Mouse (Mus musculus): Measurements from ENCODE around the gene Gjc2. TPM values are rescaled to one million over a fixed set of nuclear protein-coding genes. Genes with fewer than 3 reads are reported as not detected.

Gjc2 gene
- polyA plus RNA-seq (2014; fragmentation: Nextera tagmentation; extraction: Ambion mirVana), result 0.12 TPM in 1 of 2 replicates, not detected in the other

GRCm38 (mm10) chr11:59182864-59183331 is at the start of gene Gjc2:
TSS of gene Gjc2 (minus strand) at chr11:59183213.
- H3K4me3 ChIP-seq (ENCODE audit: low read depth, low read length), result no peak within 1 kb of the TSS
- no peak within 1 kb of the TSS for H3K27ac ChIP-seq (ENCODE audit: low read depth, low read length)
- ATAC-seq (ENCODE audit: low read depth), result no peak
- H3K36me3 ChIP-seq (ENCODE audit: control insufficient read depth, insufficient read depth, low read length), result peaks cover 23% of the 10 kb centered on the region
- H3K4me2 ChIP-seq (ENCODE audit: low read depth, low read length), result no peak within 1 kb of the TSS
- peaks cover 10% of the 10 kb centered on the region for H3K27me3 ChIP-seq (ENCODE audit: control insufficient read depth, insufficient read depth, low read length)
- 48% methylated on average over 3 of the region's 3 CpGs for WGBS
- H3K9me3 ChIP-seq (ENCODE audit: control insufficient read depth, low read length), result no peaks in the 10 kb centered on the region
- no peak within 1 kb of the TSS for H3K9ac ChIP-seq (replicated peaks; ENCODE audit: low read depth, low read length)
- H3K4me1 ChIP-seq (ENCODE audit: control insufficient read depth, insufficient read depth, low read length), result no peaks in the 10 kb centered on the region

GRCm38 (mm10) chr11:59232797-59233196 is 49.8 kb upstream of the Gjc2 start:
- no peak overlapping the region for H3K9ac ChIP-seq (replicated peaks; ENCODE audit: low read depth, low read length)
- no peaks in the 10 kb centered on the region for H3K36me3 ChIP-seq (ENCODE audit: control insufficient read depth, insufficient read depth, low read length)
- 64% methylated on average over 2 of the region's 2 CpGs for WGBS
- no peak for ATAC-seq (ENCODE audit: low read depth)
- H3K27ac ChIP-seq (ENCODE audit: low read depth, low read length), result no peak overlapping the region
- H3K9me3 ChIP-seq (ENCODE audit: control insufficient read depth, low read length), result no peaks in the 10 kb centered on the region
- H3K4me2 ChIP-seq (ENCODE audit: low read depth, low read length), result no peak overlapping the region
- H3K4me3 ChIP-seq (ENCODE audit: low read depth, low read length), result no peak overlapping the region
- no peaks in the 10 kb centered on the region for H3K27me3 ChIP-seq (ENCODE audit: control insufficient read depth, insufficient read depth, low read length)
- peaks cover 4% of the 10 kb centered on the region for H3K4me1 ChIP-seq (ENCODE audit: control insufficient read depth, insufficient read depth, low read length)

- H3K27ac ChIP-seq (ENCODE audit: low read depth, low read length), result no peak overlapping the region
- no peaks in the 10 kb centered on the region for H3K27me3 ChIP-seq (ENCODE audit: control insufficient read depth, insufficient read depth, low read length)
- no peak overlapping the region for H3K4me2 ChIP-seq (ENCODE audit: low read depth, low read length)
- no peak overlapping the region for H3K4me3 ChIP-seq (ENCODE audit: low read depth, low read length)
- 16% methylated on average over 7 of the region's 7 CpGs for WGBS
- no peak for ATAC-seq (ENCODE audit: low read depth)
- no peak overlapping the region for H3K9ac ChIP-seq (replicated peaks; ENCODE audit: low read depth, low read length)
- H3K9me3 ChIP-seq (ENCODE audit: control insufficient read depth, low read length), result no peaks in the 10 kb centered on the region
- H3K36me3 ChIP-seq (ENCODE audit: control insufficient read depth, insufficient read depth, low read length), result no peaks in the 10 kb centered on the region
- peaks cover 24% of the 10 kb centered on the region for H3K4me1 ChIP-seq (ENCODE audit: control insufficient read depth, insufficient read depth, low read length)
Observed at GRCm38 (mm10) chr11:59230144-59230760, 47.2 kb upstream of the Gjc2 start.

- Histone ChIP-seq H3K4me3 (ENCODE audit: low read depth, low read length) (peak within 1 kb of the TSS; percentile 100), H3K36me3 (ENCODE audit: control insufficient read depth, insufficient read depth, low read length) (no peaks in the 10 kb centered on the region), H3K9ac (replicated peaks; ENCODE audit: low read depth, low read length) (peak within 1 kb of the TSS; percentile 98), H3K27me3 (ENCODE audit: control insufficient read depth, insufficient read depth, low read length) (no peaks in the 10 kb centered on the region), H3K4me1 (ENCODE audit: control insufficient read depth, insufficient read depth, low read length) (peaks cover 28% of the 10 kb centered on the region), H3K4me2 (ENCODE audit: low read depth, low read length) (peak within 1 kb of the TSS; percentile 93), H3K27ac (ENCODE audit: low read depth, low read length) (peak within 1 kb of the TSS; percentile 93), H3K9me3 (ENCODE audit: control insufficient read depth, low read length) (no peaks in the 10 kb centered on the region)
- 6% methylated on average over 58 of the region's 59 CpGs for WGBS
- peak; percentile 95 for ATAC-seq (ENCODE audit: low read depth)
Observed at GRCm38 (mm10) chr11:59228122-59228953, 45.3 kb upstream of the Gjc2 start, which contains the start of gene Arf1. TSS of gene Arf1 (minus strand) at chr11:59228270.

DNA sequence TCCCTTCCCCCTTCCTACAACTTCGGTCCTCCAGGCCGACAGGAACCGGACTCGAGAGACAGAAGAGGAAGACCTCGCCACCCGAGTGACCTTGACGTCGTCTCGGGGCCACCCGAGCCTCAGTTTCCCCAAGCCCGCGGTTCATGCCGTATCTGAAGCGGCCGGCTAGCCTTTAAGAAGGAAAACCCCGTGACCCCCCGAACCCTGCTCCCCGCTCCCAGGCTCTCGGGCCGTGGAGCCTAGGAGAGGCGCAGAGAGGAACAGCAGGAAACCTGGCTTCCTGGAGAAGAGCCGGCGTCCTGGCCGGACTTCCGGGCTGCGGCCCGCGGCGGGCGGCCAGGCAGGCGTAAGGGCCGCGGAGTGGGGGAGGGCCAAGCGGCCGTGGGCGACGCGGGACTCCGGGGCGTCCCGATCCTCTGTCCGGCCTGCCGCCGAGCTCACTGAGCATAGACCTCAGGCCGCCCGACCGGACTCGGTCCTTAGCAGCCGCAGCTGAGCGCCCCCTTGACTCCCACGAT is 44.6 kb upstream of the Gjc2 start:
- WGBS, result under 1% methylated on average over 43 of the region's 51 CpGs

GRCm38 (mm10) chr11:59226787-59227603 is 44.0 kb upstream of the Gjc2 start:
- WGBS, result 6% methylated on average over 21 of the region's 21 CpGs
- peak overlapping the region; percentile 93 for H3K4me2 ChIP-seq (ENCODE audit: low read depth, low read length)
- ATAC-seq (ENCODE audit: low read depth), result no peak
- peak overlapping the region; percentile 100 for H3K4me3 ChIP-seq (ENCODE audit: low read depth, low read length)
- no peaks in the 10 kb centered on the region for H3K36me3 ChIP-seq (ENCODE audit: control insufficient read depth, insufficient read depth, low read length)
- no peaks in the 10 kb centered on the region for H3K9me3 ChIP-seq (ENCODE audit: control insufficient read depth, low read length)
- peaks cover 28% of the 10 kb centered on the region for H3K4me1 ChIP-seq (ENCODE audit: control insufficient read depth, insufficient read depth, low read length)
- peak overlapping the region; percentile 98 for H3K9ac ChIP-seq (replicated peaks; ENCODE audit: low read depth, low read length)
- H3K27ac ChIP-seq (ENCODE audit: low read depth, low read length), result peak overlapping the region; percentile 93; the same call in 1 of the 2 replicates
- H3K27me3 ChIP-seq (ENCODE audit: control insufficient read depth, insufficient read depth, low read length), result no peaks in the 10 kb centered on the region

More for the DNA sequence above, 44.6 kb upstream of the Gjc2 start:
- H3K4me2 ChIP-seq (ENCODE audit: low read depth, low read length), result peak overlapping the region; percentile 93
- peak overlapping the region; percentile 100 for H3K4me3 ChIP-seq (ENCODE audit: low read depth, low read length)
- H3K9me3 ChIP-seq (ENCODE audit: control insufficient read depth, low read length), result no peaks in the 10 kb centered on the region
- H3K9ac ChIP-seq (replicated peaks; ENCODE audit: low read depth, low read length), result peak overlapping the region; percentile 98
- no peaks in the 10 kb centered on the region for H3K36me3 ChIP-seq (ENCODE audit: control insufficient read depth, insufficient read depth, low read length)
- H3K27me3 ChIP-seq (ENCODE audit: control insufficient read depth, insufficient read depth, low read length), result no peaks in the 10 kb centered on the region
- ATAC-seq (ENCODE audit: low read depth), result peak; percentile 78
- peaks cover 28% of the 10 kb centered on the region for H3K4me1 ChIP-seq (ENCODE audit: control insufficient read depth, insufficient read depth, low read length)
- peak overlapping the region; percentile 93 for H3K27ac ChIP-seq (ENCODE audit: low read depth, low read length)

GRCm38 (mm10) chr11:59226251-59226650 is 43.2 kb upstream of the Gjc2 start:
- H3K36me3 ChIP-seq (ENCODE audit: control insufficient read depth, insufficient read depth, low read length), result no peaks in the 10 kb centered on the region
- 74% methylated on average over 3 of the region's 3 CpGs for WGBS
- H3K4me3 ChIP-seq (ENCODE audit: low read depth, low read length), result peak overlapping the region; percentile 100
- peak overlapping the region; percentile 93 for H3K4me2 ChIP-seq (ENCODE audit: low read depth, low read length)
- ATAC-seq (ENCODE audit: low read depth), result no peak
- no peaks in the 10 kb centered on the region for H3K27me3 ChIP-seq (ENCODE audit: control insufficient read depth, insufficient read depth, low read length)
- no peaks in the 10 kb centered on the region for H3K9me3 ChIP-seq (ENCODE audit: control insufficient read depth, low read length)
- H3K9ac ChIP-seq (replicated peaks; ENCODE audit: low read depth, low read length), result 0 out of 2 replicates have a peak overlapping the region, but pooled peaks have one; percentile 11
- H3K27ac ChIP-seq (ENCODE audit: low read depth, low read length), result no peak overlapping the region
- peaks cover 28% of the 10 kb centered on the region for H3K4me1 ChIP-seq (ENCODE audit: control insufficient read depth, insufficient read depth, low read length)

DNA sequence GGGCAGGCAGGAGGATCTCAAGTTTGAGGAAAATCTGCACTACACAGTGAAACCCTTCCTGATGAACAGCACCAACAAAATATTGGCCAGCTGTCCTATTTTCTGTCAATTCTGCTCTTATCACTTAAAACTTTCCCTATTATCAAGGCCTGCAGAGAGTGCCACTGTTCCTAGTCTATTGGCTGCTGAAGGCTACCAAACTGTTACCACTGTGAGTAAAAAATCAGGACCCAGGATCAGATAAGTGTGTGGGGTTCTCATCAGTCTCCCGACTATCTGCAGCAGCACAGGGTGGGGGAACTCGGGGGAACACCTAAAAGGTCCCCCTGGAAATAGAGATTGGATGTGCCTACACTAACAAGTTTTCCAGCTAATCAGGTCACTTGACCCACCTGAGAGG is 42.2 kb upstream of the Gjc2 start:
- H3K4me2 ChIP-seq (ENCODE audit: low read depth, low read length), result peak overlapping the region; percentile 24; the same call in 1 of the 2 replicates
- 87% methylated on average over 2 of the region's 2 CpGs for WGBS
- H3K36me3 ChIP-seq (ENCODE audit: control insufficient read depth, insufficient read depth, low read length), result no peaks in the 10 kb centered on the region
- no peak for ATAC-seq (ENCODE audit: low read depth)
- H3K27ac ChIP-seq (ENCODE audit: low read depth, low read length), result no peak overlapping the region
- H3K9ac ChIP-seq (replicated peaks; ENCODE audit: low read depth, low read length), result no peak overlapping the region
- H3K4me1 ChIP-seq (ENCODE audit: control insufficient read depth, insufficient read depth, low read length), result peaks cover 28% of the 10 kb centered on the region
- H3K4me3 ChIP-seq (ENCODE audit: low read depth, low read length), result no peak overlapping the region
- no peaks in the 10 kb centered on the region for H3K27me3 ChIP-seq (ENCODE audit: control insufficient read depth, insufficient read depth, low read length)
- H3K9me3 ChIP-seq (ENCODE audit: control insufficient read depth, low read length), result no peaks in the 10 kb centered on the region

Data from neural tube, embryonic 14.5 days (tissue).